Mouse (Mus musculus): ENCODE measurements around the gene Id2.
A peak's percentile ranks its signal among the peaks of the same experiment; 100 is the strongest.

The Id2 gene

DNA sequence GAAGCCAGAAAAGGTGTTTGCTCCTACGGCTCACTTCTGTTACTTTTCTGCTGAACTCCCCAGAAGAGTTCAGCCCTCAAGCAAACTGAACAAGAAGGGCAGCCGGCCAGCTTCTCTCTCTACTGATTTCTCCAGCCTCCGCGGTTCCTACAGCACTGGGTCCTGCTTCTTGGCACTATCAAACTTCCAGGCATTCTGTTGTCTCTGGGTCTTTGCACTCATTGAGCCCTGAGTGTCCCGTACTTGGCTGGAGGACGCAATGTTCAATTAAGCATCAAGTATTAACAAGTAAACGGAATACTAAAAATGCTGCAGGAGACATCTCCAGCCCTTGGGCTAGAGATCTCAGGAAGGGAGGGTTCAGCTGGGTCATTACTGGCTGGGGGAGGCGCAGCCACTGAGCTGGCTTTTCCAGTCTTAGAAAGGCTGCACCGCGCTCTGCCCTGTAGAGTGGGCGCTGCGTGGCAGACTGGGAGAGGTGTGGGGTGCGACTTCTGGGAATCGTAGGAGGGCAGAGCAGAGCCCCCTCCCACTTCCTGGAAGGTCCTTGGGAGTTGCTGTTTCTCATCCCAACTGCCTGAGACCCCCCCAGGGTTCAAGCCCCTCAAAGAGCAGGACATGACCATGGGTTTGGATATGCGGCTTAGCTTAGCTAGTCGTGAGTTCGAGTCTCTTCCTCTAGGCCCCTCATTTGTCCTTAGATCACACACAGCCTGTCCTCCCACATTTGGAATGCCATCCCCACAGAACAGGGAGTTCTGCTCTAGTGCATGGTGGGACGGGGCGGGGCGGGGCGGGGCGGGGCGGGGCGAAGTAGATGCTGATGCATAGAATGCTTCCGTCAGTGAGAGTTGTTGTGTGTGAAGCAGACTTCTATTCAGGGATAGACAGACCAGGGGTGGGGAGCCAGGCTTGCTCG is 13.4 kb downstream of the Id2 start:
- DNase-seq (ENCODE audit: low read depth, low spot score): no peak

DNA sequence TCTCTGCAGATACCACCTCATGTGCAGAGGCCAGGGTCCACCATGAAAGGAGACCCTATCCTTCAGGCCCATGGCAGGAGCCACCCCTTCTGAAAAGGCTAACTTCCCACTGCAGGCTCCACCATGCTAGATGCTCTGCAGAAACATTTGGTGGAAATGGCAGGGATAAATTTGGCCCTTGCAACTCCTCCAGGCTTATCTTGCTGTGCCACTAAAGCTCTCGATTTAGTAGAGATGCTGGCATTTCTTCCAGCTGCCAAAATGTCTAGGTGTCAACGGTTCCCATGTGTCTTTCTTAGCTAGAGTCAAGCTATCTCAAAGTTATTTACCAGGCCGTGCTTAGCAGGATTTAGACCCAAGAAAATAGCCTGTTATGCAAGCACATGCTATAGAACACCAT is 22.6 kb downstream of the Id2 start:
- DNase-seq (ENCODE audit: low read depth, low spot score): no peak

DNA sequence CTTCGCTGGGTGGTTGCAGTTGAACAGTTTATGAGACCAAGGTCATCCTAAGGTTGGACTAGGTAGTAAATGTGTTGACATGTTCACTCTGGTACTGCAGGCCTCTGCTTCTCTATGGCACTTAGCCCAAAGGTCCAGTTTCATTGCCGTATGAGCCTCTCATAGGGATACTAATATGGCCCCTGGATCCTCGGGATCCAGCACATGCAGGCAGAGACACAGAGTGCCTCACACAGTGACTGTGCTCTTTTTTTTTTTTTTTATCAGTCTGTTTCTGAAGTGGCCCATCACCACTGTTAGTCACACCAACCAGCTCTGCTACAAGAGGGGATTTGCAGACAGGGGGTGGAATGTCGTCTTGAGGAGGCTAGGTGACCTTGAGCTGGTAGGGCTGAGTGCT is 23.6 kb downstream of the Id2 start:
- DNase-seq (ENCODE audit: low read depth, low spot score): no peak

DNA sequence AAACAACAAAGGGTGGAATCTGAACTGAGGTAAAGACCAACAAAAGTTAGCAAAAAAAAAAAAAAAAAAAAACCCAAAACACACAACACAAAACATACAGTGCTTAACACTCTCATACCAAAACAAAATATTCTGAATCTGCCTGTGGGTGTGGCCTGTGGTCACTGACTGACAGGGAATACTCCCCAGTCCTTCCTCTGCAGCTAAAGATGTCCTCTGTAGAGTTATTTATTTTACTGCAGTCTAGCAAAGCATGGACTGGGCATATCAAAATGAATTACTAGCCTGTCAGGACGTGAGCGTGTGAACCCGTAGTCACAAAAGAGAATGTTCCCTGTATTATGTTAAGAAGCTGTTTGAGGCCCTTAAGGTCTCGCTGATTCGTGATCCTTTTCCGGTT is 34.7 kb downstream of the Id2 start:
- DNase-seq (ENCODE audit: low read depth, low spot score): no peak

DNA sequence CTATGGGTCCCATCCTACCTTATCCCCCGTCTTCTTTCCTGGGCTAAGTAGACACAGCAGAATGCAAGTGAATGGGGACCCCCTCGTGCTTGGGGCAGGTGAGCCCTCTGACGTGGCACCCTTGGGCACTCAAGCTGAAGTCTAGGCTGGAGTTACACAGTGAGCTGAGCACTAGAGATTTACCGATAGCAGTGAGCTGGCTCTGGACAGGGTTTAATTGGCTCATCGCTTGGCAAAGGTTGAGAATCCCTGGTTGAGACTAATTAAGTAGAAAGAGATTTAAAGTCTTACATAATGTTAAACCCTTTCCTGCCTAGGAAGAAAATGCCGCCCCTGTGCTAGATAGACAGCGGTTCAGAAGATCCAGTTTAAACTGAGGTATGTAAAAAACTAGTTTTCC is 36.0 kb downstream of the Id2 start:
- DNase-seq (ENCODE audit: low read depth, low spot score): peak; percentile 11

DNA sequence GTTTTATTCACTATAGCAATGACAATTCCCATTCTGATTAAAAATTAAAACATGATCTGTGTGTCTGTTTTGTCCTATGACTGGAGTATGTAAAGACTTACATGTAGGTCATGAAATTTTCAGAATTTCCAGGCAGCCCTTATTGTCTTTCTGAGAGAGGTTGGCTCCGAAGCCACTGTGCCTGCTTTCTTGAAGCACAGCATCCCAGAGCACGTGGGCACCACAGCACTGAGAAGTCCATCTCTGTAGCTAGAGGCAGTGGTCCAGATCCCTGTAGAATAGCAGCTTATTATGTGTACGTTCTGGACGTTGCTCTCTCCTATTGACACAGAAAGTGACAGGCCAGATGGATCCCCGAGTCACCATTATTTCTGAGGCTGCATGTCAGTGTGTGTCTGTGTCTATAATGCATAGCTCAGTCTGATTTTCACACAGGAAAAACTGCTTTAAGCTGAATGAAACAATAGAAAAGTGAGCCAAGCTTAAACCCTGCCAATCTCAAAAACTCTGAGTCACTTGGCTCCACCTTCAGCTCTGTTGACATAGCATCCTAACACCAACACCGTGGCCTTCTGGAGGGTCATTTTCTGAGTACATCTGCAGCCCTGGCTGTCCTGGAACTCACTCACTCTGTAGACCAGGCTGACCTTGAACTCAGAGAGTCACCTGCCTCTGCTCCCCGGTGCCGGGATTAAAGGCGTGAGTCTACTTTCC is 37.3 kb downstream of the Id2 start:
- DNase-seq (ENCODE audit: low read depth, low spot score): no peak

DNA sequence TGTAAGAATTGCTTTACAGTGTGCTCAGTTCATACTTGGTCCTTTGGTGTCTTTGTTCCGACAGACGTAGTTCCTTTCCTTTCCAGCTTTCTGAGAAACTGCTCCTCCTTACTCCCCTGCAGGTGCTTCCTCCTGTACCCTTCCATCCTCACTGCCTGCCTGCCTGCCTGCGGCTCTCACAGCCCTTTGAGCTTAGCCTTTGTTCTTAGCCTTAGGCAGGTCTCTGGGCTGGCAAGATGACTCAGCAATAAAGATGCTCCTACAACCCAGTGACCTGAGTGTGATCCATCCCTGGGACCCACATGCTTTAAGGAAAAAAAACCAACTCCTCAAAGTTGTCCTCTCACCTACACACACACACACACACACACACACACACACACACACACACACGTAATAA is 42.0 kb downstream of the Id2 start:
- DNase-seq (ENCODE audit: low read depth, low spot score): no peak

DNA sequence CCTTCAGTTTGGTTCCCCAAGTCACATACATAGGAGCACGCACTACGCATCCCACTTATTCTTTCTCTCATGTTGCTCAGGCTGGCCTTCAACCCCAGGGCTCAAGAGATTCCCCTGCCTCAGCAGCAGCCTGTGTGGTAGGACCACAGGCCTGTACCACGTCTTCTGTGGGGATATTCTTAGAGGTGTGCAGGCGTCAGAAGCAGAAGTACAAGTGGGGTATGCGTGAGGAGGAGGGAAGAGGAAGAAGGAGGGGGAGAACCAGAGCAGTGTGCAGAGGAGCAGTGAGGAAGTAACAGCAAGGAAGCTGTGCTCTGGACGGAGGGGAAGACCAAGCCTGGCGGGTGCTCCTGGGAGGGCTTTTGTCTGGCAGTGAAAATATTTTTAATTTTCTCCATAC is 42.4 kb downstream of the Id2 start:
- no peak for DNase-seq (ENCODE audit: low read depth, low spot score)

DNA sequence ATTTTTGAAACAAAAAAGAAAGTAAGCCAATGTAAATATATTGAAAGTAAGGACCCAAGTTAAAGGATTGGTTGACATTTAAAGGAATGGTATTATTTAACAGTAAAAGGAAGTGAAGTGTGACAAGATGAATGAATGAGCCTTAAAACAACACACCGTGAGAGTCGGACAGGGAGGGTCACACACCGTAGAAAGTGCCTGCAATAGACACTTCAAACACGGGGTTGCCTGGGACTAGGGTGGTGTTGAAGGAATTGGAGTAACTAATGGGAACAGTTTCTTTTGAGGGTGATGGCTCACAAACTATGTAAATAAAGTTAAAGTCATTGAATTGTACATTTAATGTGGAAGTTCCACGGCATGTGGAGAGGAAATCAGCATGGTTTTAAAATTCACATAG is 47.7 kb downstream of the Id2 start:
- no peak for DNase-seq (ENCODE audit: low read depth, low spot score)

DNA sequence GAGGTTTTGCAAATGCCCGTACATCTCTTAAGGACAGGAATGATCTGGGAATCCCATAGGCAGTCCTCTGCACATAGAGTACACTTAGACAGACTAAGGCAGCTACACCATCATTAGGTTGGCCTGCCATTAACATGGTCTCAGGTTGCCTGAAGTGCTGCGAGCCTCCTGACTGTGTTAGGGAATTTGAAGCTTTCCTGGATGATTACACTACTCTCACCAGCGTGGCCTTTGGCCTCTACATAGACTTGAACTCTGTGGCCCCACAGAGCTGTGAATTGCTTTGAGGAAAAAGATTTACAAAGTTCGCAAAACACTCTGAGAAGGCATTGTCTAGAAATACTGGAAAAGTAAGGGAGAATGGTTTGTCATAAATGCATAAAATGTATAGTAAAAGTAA is 52.4 kb downstream of the Id2 start:
- no peak for DNase-seq (ENCODE audit: low read depth, low spot score)

DNA sequence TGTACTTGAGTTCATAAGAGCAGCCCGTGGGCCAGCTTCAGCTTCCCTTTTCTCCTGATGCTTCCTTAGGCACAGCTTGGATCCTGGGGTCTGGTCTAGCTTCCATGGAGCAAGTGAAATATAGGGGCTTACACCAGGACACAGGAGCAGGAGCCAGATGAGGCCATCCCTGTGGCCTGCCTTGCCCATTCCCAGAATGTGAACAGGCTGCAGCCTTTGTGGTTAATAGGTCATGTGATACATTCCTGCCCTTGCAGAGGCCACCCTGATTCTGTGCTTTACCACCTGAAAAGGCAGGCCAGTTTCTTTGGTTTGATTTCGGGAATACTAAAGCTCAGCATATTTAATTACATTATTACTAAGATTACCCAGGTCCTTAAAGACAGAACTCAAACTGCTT is 52.9 kb downstream of the Id2 start:
- DNase-seq (ENCODE audit: low read depth, low spot score): no peak
